Mouse (Mus musculus) forebrain, embryonic 13.5 days (tissue): ENCODE measurements around the gene Slc31a1. TPM values are rescaled to one million over a fixed set of nuclear protein-coding genes. Genes with fewer than 3 reads are reported as not detected.

ENCODE experiments used
- ATAC-seq: fragments of 200-750 bp; cut with Nextera tagmentation; 2 replicates; pipeline ENCODE4 v1.8.0; 2017
- H3K27ac ChIP-seq: fragments of 300-500 bp; sonication (generic); 2 replicates; pipeline ENCODE4 v1.5.1; 2015; ENCODE audit warnings: inconsistent platforms, mild to moderate bottlenecking, moderate library complexity
- H3K27me3 ChIP-seq: fragments of 300-500 bp; sonication (generic); 2 replicates; pipeline ENCODE4 v1.6.1; 2015; ENCODE audit warnings: mild to moderate bottlenecking, inconsistent platforms
- H3K36me3 ChIP-seq: fragments of 300-500 bp; sonication (generic); 2 replicates; pipeline ENCODE4 v1.6.1; 2015; ENCODE audit warnings: mild to moderate bottlenecking, inconsistent platforms; ENCODE audit not compliant: poor library complexity, severe bottlenecking
- H3K4me1 ChIP-seq: fragments of 300-500 bp; sonication (generic); 2 replicates; pipeline ENCODE4 v1.6.1; 2015; ENCODE audit warnings: inconsistent platforms
- H3K4me2 ChIP-seq: fragments of 300-500 bp; sonication (generic); 2 replicates; pipeline ENCODE4 v1.6.1; 2015; ENCODE audit warnings: inconsistent platforms, mild to moderate bottlenecking, moderate library complexity
- H3K4me3 ChIP-seq: fragments of 300-500 bp; sonication (generic); 2 replicates; pipeline ENCODE4 v1.5.1; 2015; ENCODE audit warnings: mild to moderate bottlenecking, inconsistent platforms
- H3K9ac ChIP-seq: fragments of 300-500 bp; sonication (generic); 2 replicates; pipeline ENCODE4 v1.6.1; 2015; ENCODE audit warnings: mild to moderate bottlenecking, inconsistent platforms
- H3K9me3 ChIP-seq: fragments of 300-500 bp; sonication (generic); replicated peaks from 2 replicates; pipeline ENCODE4 v1.6.1; 2016; ENCODE audit warnings: inconsistent platforms
- WGBS: fragments of 180-500 bp; shearing (Covaris S2); methylation state at CpG from one replicate; pipeline ENCODE4 v1.1.7; 2015; 5-methylcytosine and 5-hydroxymethylcytosine counted together
- polyA plus RNA-seq: library from polyadenylated mRNA; unstranded; fragments of >200 nt; fragmentation: Nextera tagmentation; extraction: Ambion mirVana; gene quantifications from 2 replicates; pipeline ENCODE4 v1.2.1, GENCODE M21; 2015

Slc31a1 gene
- polyA plus RNA-seq, 1 experiment from 2014 or later: 38.2 TPM

DNA sequence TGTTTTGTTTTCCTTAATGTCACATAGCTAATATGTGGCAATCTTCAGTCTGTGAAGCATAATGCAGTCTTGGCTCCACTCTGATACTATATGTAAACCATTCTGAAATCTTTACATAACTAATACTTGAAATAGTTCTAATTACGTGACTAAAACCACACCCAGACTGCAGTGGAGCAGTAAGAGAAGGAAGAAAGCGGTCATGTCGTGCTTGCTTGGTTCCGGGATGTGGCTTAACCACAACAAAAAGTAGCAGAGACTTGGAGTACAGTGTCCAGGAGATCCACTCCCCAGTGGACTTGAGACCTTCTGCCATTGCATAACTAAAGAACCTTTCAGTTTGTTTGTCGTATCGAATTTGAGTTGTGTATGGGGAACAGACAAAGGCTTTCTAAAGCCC is 7.1 kb downstream of the Slc31a1 start:
- Histone ChIP-seq H3K4me1 (no peaks in the 10 kb centered on the region), H3K27me3 (no peaks in the 10 kb centered on the region), H3K27ac (no peak overlapping the region), H3K4me2 (no peak overlapping the region), H3K9ac (no peak overlapping the region), H3K36me3 (no peaks in the 10 kb centered on the region), H3K9me3 (no peaks in the 10 kb centered on the region), H3K4me3 (no peak overlapping the region)
- 86% methylated on average over 6 of the region's 6 CpGs for WGBS
- ATAC-seq: no peak

DNA sequence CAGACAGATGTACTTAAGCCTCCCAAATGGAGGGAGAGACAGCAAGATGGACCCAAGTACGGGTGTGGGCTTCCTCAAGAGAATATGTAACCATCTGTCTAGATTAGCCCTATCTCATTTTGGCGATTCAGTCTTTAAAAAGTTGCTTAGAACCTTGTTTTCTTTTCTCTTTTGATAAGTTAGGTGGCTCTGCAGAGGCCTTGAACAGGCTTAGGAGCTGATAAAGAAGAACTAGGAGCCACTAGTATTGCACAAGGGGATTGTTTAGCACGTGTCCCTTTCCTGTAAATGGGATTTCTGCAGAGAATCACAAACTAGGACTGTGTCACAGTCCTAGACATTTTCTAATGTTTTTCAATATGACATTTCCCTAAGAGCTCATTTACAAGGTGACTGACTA is 8.6 kb downstream of the Slc31a1 start:
- no peak overlapping the region for H3K27ac ChIP-seq
- no peaks in the 10 kb centered on the region for H3K36me3 ChIP-seq
- no peak overlapping the region for H3K4me3 ChIP-seq
- H3K9ac ChIP-seq: no peak overlapping the region
- H3K4me2 ChIP-seq: no peak overlapping the region
- H3K4me1 ChIP-seq: no peaks in the 10 kb centered on the region
- no peak for ATAC-seq
- H3K9me3 ChIP-seq: no peaks in the 10 kb centered on the region
- 88% methylated on average over 3 of the region's 3 CpGs for WGBS
- H3K27me3 ChIP-seq: no peaks in the 10 kb centered on the region

DNA sequence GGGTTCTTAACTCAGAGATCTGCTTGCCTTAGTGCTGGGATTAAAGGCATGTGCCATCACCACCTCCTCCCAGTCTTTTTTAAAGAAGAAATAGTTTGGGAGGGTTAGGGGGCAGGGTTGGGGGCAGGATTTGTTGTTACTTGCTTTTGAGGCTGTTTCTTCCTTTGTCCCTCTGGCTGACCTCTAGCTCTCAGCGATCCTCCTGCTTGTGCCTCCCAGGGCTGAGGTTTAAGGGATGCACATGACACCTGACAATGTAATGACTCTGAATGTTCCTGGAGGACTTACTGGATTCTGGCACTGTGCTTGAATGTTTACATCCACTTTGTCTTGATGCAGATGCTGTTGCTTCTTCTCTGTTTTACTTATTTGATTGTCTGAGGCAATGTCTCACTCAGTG is 11.9 kb downstream of the Slc31a1 start:
- H3K4me3 ChIP-seq: no peak overlapping the region
- no peak overlapping the region for H3K27ac ChIP-seq
- H3K9me3 ChIP-seq: no peaks in the 10 kb centered on the region
- WGBS: 9% methylated on average over 1 of the region's 1 CpGs
- no peak for ATAC-seq
- H3K9ac ChIP-seq: no peak overlapping the region
- no peak overlapping the region for H3K4me2 ChIP-seq
- H3K4me1 ChIP-seq: no peaks in the 10 kb centered on the region
- no peaks in the 10 kb centered on the region for H3K27me3 ChIP-seq
- no peaks in the 10 kb centered on the region for H3K36me3 ChIP-seq

DNA sequence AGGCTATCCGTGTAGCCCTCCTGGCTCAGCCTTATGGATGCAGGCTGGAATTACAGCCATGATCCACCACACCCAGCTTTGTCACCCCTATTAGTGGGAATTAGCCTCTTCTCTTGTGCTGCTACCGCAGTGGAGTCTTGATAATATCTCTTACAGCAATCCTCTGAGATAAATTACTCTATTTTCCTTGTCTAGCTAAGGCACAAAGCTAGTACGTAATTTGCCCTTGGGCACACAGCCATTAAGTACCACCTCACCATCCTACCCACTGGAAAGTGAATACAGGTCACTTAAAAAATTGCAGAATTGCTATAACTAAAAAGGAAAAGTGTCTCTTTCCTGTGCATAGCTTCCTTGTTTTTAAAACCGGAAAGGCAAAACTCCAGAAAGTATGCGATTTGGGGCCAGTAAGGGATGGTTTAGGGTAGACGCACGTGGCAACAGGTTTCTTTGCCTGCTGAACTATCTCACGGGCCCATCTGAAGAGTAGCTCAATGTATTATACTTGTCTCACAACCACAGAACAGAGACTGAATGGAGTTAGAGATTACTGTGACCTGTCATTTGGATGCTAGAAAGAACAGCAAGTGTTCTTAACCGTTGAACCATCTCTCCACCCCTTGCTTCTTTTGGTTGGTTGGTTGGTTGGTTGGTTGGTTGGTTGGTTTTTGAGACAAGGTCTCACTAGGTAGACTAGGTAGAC is 12.4 kb downstream of the Slc31a1 start:
- H3K9ac ChIP-seq: no peak overlapping the region
- no peaks in the 10 kb centered on the region for H3K36me3 ChIP-seq
- H3K27ac ChIP-seq: no peak overlapping the region
- H3K4me3 ChIP-seq: no peak overlapping the region
- WGBS: 87% methylated on average over 9 of the region's 9 CpGs
- no peaks in the 10 kb centered on the region for H3K4me1 ChIP-seq
- H3K27me3 ChIP-seq: no peaks in the 10 kb centered on the region
- H3K4me2 ChIP-seq: no peak overlapping the region
- no peaks in the 10 kb centered on the region for H3K9me3 ChIP-seq
- ATAC-seq: no peak

DNA sequence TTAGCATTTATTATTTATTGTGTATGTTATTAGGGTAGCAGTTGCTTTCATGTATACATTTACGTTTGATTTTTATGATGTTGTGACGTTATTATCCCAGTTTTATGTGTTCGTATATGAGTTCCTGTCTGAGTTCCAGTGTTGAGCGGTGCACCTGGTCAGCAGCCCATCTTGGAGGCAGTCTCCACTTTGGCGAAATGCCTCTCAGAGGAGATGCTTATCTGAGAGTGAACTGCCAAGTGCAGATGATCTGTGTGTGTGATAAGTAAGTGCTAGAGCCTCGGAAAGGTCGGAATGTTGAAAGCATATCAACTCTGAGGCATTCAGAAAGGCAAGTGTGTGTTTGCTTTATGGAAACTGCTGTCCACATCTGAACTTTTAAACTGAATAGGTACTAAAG is 13.1 kb downstream of the Slc31a1 start:
- Histone ChIP-seq H3K36me3 (no peaks in the 10 kb centered on the region), H3K4me3 (no peak overlapping the region), H3K27ac (no peak overlapping the region), H3K9ac (no peak overlapping the region), H3K27me3 (no peaks in the 10 kb centered on the region), H3K9me3 (no peaks in the 10 kb centered on the region), H3K4me1 (peaks cover 2% of the 10 kb centered on the region; the same call in 1 of the 2 replicates), H3K4me2 (no peak overlapping the region)
- WGBS: 92% methylated on average over 7 of the region's 7 CpGs
- no peak for ATAC-seq

DNA sequence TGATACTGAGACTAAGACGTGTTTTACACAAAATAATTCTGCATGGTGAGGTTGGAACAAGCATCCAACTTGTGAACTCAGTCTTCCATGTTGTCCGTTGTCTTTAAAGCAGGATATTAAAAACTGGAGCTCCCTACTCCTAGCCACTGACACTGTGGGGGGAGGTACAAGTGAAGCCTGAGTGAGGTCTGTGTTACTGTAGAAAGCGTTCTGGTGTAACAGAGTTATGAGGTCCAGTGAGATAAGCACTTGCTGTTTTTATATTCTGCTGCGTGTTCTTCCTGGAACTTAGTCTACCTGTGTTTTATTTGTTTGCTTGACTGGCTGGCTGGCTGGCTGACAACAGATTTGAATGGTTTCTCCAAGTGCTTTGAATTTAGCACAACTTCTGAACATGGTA is 13.8 kb downstream of the Slc31a1 start:
- Histone ChIP-seq H3K4me2 (no peak overlapping the region), H3K36me3 (no peaks in the 10 kb centered on the region), H3K9ac (no peak overlapping the region), H3K27me3 (no peaks in the 10 kb centered on the region), H3K4me1 (peaks cover 9% of the 10 kb centered on the region; the same call in 1 of the 2 replicates), H3K4me3 (no peak overlapping the region), H3K9me3 (no peaks in the 10 kb centered on the region), H3K27ac (no peak overlapping the region)
- WGBS: 87% methylated on average over 4 of the region's 4 CpGs
- ATAC-seq: no peak

DNA sequence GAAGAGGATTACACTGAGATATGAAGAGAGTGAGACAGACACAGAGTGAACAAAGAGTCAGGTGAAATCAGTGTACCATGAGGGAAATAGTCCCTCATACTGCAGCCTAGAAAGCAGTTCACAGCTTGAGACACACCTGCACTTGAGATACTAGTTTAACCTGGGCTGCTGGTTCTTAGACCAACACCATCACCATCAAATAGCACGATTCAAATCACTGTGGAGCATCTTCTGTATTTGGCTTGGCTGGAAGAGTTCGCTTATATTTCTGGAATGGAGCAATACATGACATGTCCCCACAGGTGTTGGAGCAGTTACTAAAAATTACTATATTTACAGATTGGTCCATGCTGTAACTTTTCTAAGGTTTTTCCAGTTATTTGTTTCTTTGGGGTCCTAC is 15.6 kb downstream of the Slc31a1 start:
- no peak overlapping the region for H3K4me2 ChIP-seq

DNA sequence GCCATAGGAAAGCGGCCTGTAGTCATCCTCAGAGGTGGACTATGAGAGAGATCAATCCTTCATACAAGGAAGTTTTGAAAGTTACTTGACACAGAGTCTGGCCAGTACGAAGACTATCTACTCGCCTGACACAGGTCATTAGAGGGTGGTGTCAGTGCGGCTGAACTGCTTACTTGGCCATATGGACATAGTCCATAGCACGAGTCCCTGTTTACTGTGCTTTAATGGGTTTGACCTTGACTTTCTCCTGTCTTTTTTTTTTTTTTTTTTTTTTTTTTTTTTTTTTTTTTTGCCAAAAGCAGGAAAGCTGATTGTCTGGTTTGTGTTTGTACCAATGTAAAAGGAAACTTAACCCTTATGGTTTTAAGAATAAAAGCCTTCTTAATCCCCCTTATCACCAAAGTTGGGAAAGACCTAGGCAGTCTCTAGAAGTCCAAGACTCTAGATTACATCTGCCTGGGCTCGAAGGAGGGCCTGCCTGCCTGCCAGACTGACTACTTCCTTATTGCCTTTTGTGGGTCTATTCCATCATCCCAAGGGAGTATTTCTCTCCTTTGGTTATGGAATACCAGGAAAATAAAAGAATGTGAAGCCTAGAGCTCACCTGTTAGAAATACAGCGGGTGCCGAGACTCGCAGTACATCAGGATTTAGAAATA is 19.3 kb downstream of the Slc31a1 start:
- Histone ChIP-seq H3K27ac (no peak overlapping the region), H3K4me3 (no peak overlapping the region), H3K9ac (no peak overlapping the region), H3K4me1 (peaks cover 11% of the 10 kb centered on the region; the same call in 1 of the 2 replicates), H3K4me2 (no peak overlapping the region), H3K27me3 (no peaks in the 10 kb centered on the region), H3K9me3 (no peaks in the 10 kb centered on the region), H3K36me3 (peaks cover 8% of the 10 kb centered on the region; the same call in 1 of the 2 replicates)
- WGBS: 93% methylated on average over 9 of the region's 9 CpGs
- ATAC-seq: no peak

More for the DNA sequence above, 15.6 kb downstream of the Slc31a1 start:
- H3K9me3 ChIP-seq: no peaks in the 10 kb centered on the region
- 96% methylated on average over 2 of the region's 2 CpGs for WGBS
- no peak overlapping the region for H3K9ac ChIP-seq
- no peaks in the 10 kb centered on the region for H3K36me3 ChIP-seq
- ATAC-seq: no peak
- H3K4me1 ChIP-seq: peaks cover 11% of the 10 kb centered on the region; the same call in 1 of the 2 replicates
- H3K27ac ChIP-seq: no peak overlapping the region
- no peaks in the 10 kb centered on the region for H3K27me3 ChIP-seq
- H3K4me3 ChIP-seq: no peak overlapping the region

DNA sequence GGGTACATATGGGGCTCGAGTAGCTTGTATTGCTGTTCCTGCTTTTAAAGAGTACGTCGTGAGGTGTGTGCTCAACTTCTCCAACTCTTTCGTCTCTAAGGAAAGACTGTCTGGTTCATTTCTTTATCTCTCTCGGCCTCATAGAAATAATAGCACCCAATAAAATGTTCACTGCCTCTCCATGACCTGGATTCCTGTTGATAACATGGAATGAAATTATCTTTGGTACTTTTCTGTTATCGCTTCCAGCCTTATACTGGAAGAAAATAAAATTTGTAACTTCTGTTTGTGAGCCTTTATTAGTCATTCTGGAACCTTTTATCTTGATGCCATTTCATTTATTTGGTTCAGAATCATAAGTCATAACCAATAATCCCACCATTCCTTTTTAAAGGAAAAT is 22.7 kb downstream of the Slc31a1 start:
- H3K4me1 ChIP-seq: peaks cover 11% of the 10 kb centered on the region; the same call in 1 of the 2 replicates
- H3K4me3 ChIP-seq: no peak overlapping the region
- peaks cover 29% of the 10 kb centered on the region for H3K36me3 ChIP-seq
- no peak overlapping the region for H3K27ac ChIP-seq
- no peak for ATAC-seq
- H3K9me3 ChIP-seq: no peaks in the 10 kb centered on the region
- no peak overlapping the region for H3K4me2 ChIP-seq
- WGBS: 92% methylated on average over 6 of the region's 6 CpGs
- no peaks in the 10 kb centered on the region for H3K27me3 ChIP-seq
- H3K9ac ChIP-seq: no peak overlapping the region

DNA sequence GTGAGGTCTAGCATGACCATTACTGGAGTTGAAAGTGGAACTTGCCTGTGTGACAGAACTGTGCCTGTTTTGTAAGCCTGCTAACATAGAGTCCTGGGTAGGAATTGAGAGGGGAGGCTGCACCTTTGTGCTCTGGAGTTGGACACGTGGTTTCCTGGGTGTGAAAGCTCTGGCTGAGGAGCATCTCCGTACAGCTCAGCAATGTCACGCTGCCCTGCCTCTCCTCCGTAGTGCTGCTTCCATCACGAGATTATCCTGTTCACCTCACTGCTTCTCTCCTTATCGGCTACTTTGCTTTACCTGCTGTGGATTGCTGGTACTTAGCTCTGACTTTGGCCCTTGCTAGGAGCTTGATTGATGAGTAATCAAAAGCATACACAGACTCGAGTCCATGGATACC is 23.2 kb downstream of the Slc31a1 start:
- H3K27me3 ChIP-seq: no peaks in the 10 kb centered on the region
- H3K4me1 ChIP-seq: peaks cover 7% of the 10 kb centered on the region; the same call in 1 of the 2 replicates
- H3K4me2 ChIP-seq: no peak overlapping the region
- H3K27ac ChIP-seq: no peak overlapping the region
- H3K4me3 ChIP-seq: no peak overlapping the region
- no peak overlapping the region for H3K9ac ChIP-seq
- H3K9me3 ChIP-seq: no peaks in the 10 kb centered on the region
- 87% methylated on average over 7 of the region's 7 CpGs for WGBS
- no peak for ATAC-seq
- peaks cover 34% of the 10 kb centered on the region for H3K36me3 ChIP-seq

DNA sequence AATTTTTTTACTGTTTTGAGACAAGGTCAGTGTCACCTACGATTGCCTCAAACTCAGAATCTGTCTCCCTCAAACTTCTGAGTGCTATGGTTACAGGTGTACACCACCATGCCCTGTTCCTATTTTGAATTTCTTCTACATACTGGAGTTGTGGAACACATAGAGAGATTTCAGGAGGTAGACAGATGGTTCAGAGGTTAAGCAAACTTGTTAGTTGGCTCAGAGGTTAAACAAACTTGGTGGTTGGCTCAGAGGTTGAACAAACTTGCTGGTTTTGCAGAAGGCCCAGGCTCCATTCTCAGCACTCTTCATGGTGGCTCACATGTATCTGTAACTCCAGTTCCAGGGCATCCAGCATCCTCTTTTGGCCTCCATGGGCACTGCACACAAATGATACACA is 23.6 kb downstream of the Slc31a1 start:
- Histone ChIP-seq H3K36me3 (peaks cover 38% of the 10 kb centered on the region), H3K9ac (no peak overlapping the region), H3K27me3 (no peaks in the 10 kb centered on the region), H3K4me3 (no peak overlapping the region), H3K4me2 (no peak overlapping the region), H3K27ac (no peak overlapping the region), H3K4me1 (peaks cover 3% of the 10 kb centered on the region; the same call in 1 of the 2 replicates), H3K9me3 (no peaks in the 10 kb centered on the region)
- ATAC-seq: no peak
- whole genome bisulfite sequencing: 96% methylated on average over 1 of the region's 1 CpGs

DNA sequence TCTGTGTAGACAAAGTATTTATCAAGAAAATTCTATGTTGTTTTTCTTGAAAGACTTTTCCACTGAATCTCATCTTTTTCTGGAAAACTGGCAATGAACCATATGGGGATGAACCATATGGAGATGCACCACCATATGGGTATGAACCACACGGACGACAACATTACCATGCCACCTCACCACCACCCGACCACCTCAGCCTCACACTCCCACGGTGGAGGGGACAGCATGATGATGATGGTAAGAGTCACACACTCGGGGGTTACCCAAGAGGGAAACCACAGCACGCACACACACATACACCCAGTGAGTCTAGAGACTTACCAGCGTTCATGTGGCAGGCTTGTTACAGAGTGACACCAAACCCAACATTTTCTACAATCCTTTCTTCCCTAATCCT is 24.9 kb downstream of the Slc31a1 start:
- no peaks in the 10 kb centered on the region for H3K4me1 ChIP-seq
- H3K9me3 ChIP-seq: no peaks in the 10 kb centered on the region
- H3K27me3 ChIP-seq: no peaks in the 10 kb centered on the region
- no peak overlapping the region for H3K4me2 ChIP-seq
- no peak for ATAC-seq
- no peak overlapping the region for H3K4me3 ChIP-seq
- no peak overlapping the region for H3K27ac ChIP-seq
- WGBS: 94% methylated on average over 7 of the region's 7 CpGs
- H3K9ac ChIP-seq: no peak overlapping the region
- H3K36me3 ChIP-seq: peaks cover 51% of the 10 kb centered on the region
